Comparison of ENCODE assay signal across 11 mouse cellular contexts in genomic region chr7:114718300-114718699, GRCm38 (mm10). TPM values are rescaled to one million over a fixed set of nuclear protein-coding genes. Genes with fewer than 3 reads are reported as not detected.
DNase-seq lines count a peak whose midpoint lies in the region; ATAC-seq and TF ChIP-seq lines count a peak whose summit lies in the region.
"Had no signal": no experiment of that assay in that cellular context is flagged by ENCODE, and none has a peak within 500 bp of the region (broad histone marks: within the 10 kb centered on the region; RNA-seq: fewer than 3 reads in every experiment).

Gene Calcb, plus strand, starts transcription at chr7:114718643.

- peak within 1 kb of the TSS; percentile 29 for H3K4me3 ChIP-seq in heart, embryonic 12.5 days
- no peak within 1 kb of the TSS for H3K4me3 ChIP-seq in heart, adult 2 months
- peak within 1 kb of the TSS; percentile 23; the same call in 1 of the 2 replicates for H3K4me3 ChIP-seq in E14TG2a.4 (replicated peaks; ENCODE audit: low read length)
- H3K4me3 ChIP-seq in hindbrain, embryonic 10.5 days = peak within 1 kb of the TSS; percentile 33
- no peak within 1 kb of the TSS for H3K4me3 ChIP-seq in midbrain, embryonic 11.5 days (ENCODE audit: low read depth, low read length)

- intact Hi-C loops in heart, adult 2 months (cut with DNase I) = loop anchor here (5.0 kb wide), 1 partner anchor 136 kb away; no protein-coding TSS in a partner anchor

- H3K36me3 ChIP-seq in heart, embryonic 12.5 days = no peaks in the 10 kb centered on the region
- H3K36me3 ChIP-seq in heart, adult 2 months (ENCODE audit: control insufficient read depth, insufficient read depth, low read length) = no peaks in the 10 kb centered on the region
- H3K36me3 ChIP-seq in E14TG2a.4 (ENCODE audit: insufficient read depth, low read length) = no peaks in the 10 kb centered on the region
- no peaks in the 10 kb centered on the region for H3K36me3 ChIP-seq in hindbrain, embryonic 10.5 days
- H3K36me3 ChIP-seq in midbrain, embryonic 11.5 days (ENCODE audit: control insufficient read depth, insufficient read depth, low read length) = no peaks in the 10 kb centered on the region

- no peaks in the 10 kb centered on the region for H3K79me2 ChIP-seq in heart, adult 2 months (replicated peaks; ENCODE audit: control insufficient read depth, insufficient read depth, low read length)

- H3K27ac ChIP-seq in heart, embryonic 12.5 days (ENCODE audit: poor library complexity, severe bottlenecking) = no peak within 1 kb of the TSS
- no peak within 1 kb of the TSS for H3K27ac ChIP-seq in heart, adult 2 months
- H3K27ac ChIP-seq in hindbrain, embryonic 10.5 days = no peak within 1 kb of the TSS
- H3K27ac ChIP-seq in midbrain, embryonic 11.5 days (ENCODE audit: low read depth, low read length) = no peak within 1 kb of the TSS

- no peak within 1 kb of the TSS for H3K9ac ChIP-seq in heart, embryonic 12.5 days
- H3K9ac ChIP-seq in heart, adult 2 months (ENCODE audit: low read depth, low read length) = no peak within 1 kb of the TSS
- H3K9ac ChIP-seq in midbrain, embryonic 11.5 days (ENCODE audit: low read length) = no peak within 1 kb of the TSS

- peak within 1 kb of the TSS; percentile 63 for H3K4me2 ChIP-seq in heart, embryonic 12.5 days
- H3K4me2 ChIP-seq in midbrain, embryonic 11.5 days = peak within 1 kb of the TSS; percentile 34

- H3K4me1 ChIP-seq in heart, embryonic 12.5 days (replicated peaks) = peaks cover 20% of the 10 kb centered on the region
- no peaks in the 10 kb centered on the region for H3K4me1 ChIP-seq in heart, adult 2 months (ENCODE audit: control insufficient read depth, insufficient read depth, low read length)
- peaks cover 26% of the 10 kb centered on the region for H3K4me1 ChIP-seq in E14TG2a.4 (replicated peaks; ENCODE audit: low read depth, low read length)
- peaks cover 24% of the 10 kb centered on the region for H3K4me1 ChIP-seq in hindbrain, embryonic 10.5 days (replicated peaks)
- H3K4me1 ChIP-seq in midbrain, embryonic 11.5 days (ENCODE audit: control insufficient read depth, insufficient read depth, low read length) = peaks cover 5% of the 10 kb centered on the region

- DNase-seq in heart, adult 2 months = no peak
- no peak for DNase-seq in hindbrain, embryonic 10.5 days (ENCODE audit: low spot score)
- DNase-seq in midbrain, embryonic 11.5 days (ENCODE audit: low spot score, missing footprints) = no peak
- DNase-seq in right cerebral cortex, postnatal 25 days = no peak
- no peak for DNase-seq in right cerebral cortex, adult 2 months (ENCODE audit: low spot score in 2 of 2)
- no peak for DNase-seq in urinary bladder, adult 2 months (ENCODE audit: low spot score)
- DNase-seq: adrenal gland, adult 2 months; kidney, postnatal 36 days had no signal

- WGBS in heart, embryonic 12.5 days = 6% methylated on average over 11 of the region's 11 CpGs
- WGBS in heart, adult 2 months = 3% methylated on average over 11 of the region's 11 CpGs
- 5% methylated on average over 11 of the region's 11 CpGs for WGBS in hindbrain, embryonic 10.5 days
- 4% methylated on average over 11 of the region's 11 CpGs for WGBS in midbrain, embryonic 11.5 days

- ATAC-seq in heart, embryonic 12.5 days (ENCODE audit: insufficient number of reproducible peaks, low FRiP score) = no peak; the same call in 1 of the 2 replicates
- ATAC-seq in midbrain, embryonic 11.5 days (ENCODE audit: low FRiP score) = no peak

- no peak for TF ChIP-seq CTCF in heart, adult 2 months (IDR thresholded peaks at IDR 0.05)
- TF ChIP-seq CTCF in E14TG2a.4 (conservative IDR thresholded peaks at IDR 0.05; ENCODE audit: low read length) = no peak

- H3K9me3 ChIP-seq in heart, embryonic 12.5 days (replicated peaks) = no peaks in the 10 kb centered on the region
- no peaks in the 10 kb centered on the region for H3K9me3 ChIP-seq in E14TG2a.4 (ENCODE audit: low read length)
- H3K9me3 ChIP-seq in hindbrain, embryonic 10.5 days = no peaks in the 10 kb centered on the region
- no peaks in the 10 kb centered on the region for H3K9me3 ChIP-seq in midbrain, embryonic 11.5 days (ENCODE audit: control insufficient read depth, low read length)

- no peak for TF ChIP-seq POLR2A in heart, adult 2 months (IDR thresholded peaks at IDR 0.05; ENCODE audit: insufficient read depth, low read depth, low read length)

- H3K27me3 ChIP-seq in heart, embryonic 12.5 days (replicated peaks) = peaks cover 54% of the 10 kb centered on the region
- H3K27me3 ChIP-seq in heart, adult 2 months (ENCODE audit: control insufficient read depth, insufficient read depth, low read length) = peaks cover 3% of the 10 kb centered on the region
- peaks cover 53% of the 10 kb centered on the region for H3K27me3 ChIP-seq in E14TG2a.4 (ENCODE audit: insufficient read depth, low read length)
- peaks cover 50% of the 10 kb centered on the region for H3K27me3 ChIP-seq in hindbrain, embryonic 10.5 days (ENCODE audit: insufficient read depth, poor library complexity, severe bottlenecking)
- H3K27me3 ChIP-seq in midbrain, embryonic 11.5 days (ENCODE audit: control insufficient read depth, insufficient read depth, low read length) = peaks cover 13% of the 10 kb centered on the region

- TF ChIP-seq EP300 in heart, adult 2 months (IDR thresholded peaks at IDR 0.05; ENCODE audit: insufficient read depth, low read depth, low read length) = no peak

RNA-seq across cellular contexts. Expression of gene Calcb, which starts in this region (rescaled TPM):
- polyA plus RNA-seq in heart, embryonic 12.5 days (2016; fragmentation: Nextera tagmentation; extraction: Ambion mirVana) = 0.27 TPM in 1 of 2 replicates, not detected in the other
- under 1 TPM; 0.23 to 0.52 TPM for total RNA-seq in heart, adult 2 months (2021)
- polyA plus RNA-seq in heart, adult 2 months (2012; rRNA removed) = 0.61 and 0.78 TPM in 2 replicates
- not detected in 2 replicates for polyA plus RNA-seq in hindbrain, embryonic 10.5 days (2016; fragmentation: Nextera tagmentation; extraction: Ambion mirVana)
- polyA plus RNA-seq in midbrain, embryonic 11.5 days (2014; fragmentation: Nextera tagmentation; extraction: Ambion mirVana) = not detected in 2 replicates
- polyA plus RNA-seq in urinary bladder, adult 2 months (2012; rRNA removed) = 0.31 and 0.45 TPM in 2 replicates
- total RNA-seq: adrenal gland, adult 2 months; common myeloid progenitor, adult 5-6 weeks had no signal
- polyA plus RNA-seq: adrenal gland, adult 2 months had no signal

Comparison
In these comparisons a context has a peak if more than half of its experiments do, and no peak if none do; other contexts are left out.
1. H3K4me3 ChIP-seq: peak in heart, embryonic 12.5 days (single experiment), E14TG2a.4 (single experiment) and hindbrain, embryonic 10.5 days (single experiment); none in heart, adult 2 months (single experiment) and midbrain, embryonic 11.5 days (single experiment).